Mouse (Mus musculus): ENCODE results near the gene 2310061I04Rik. TPM values are rescaled to one million over a fixed set of nuclear protein-coding genes. Genes with fewer than 3 reads are reported as not detected.

2310061I04Rik gene
- total RNA-seq, 2 experiments from 2014 or later = 2.9 to 37.7 TPM

- no peak for ATAC-seq (replicated peaks; ENCODE audit: low FRiP score, poor library complexity, severe bottlenecking)
Measured at GRCm38 (mm10) chr17:35843514-35843913, 53.7 kb downstream of the 2310061I04Rik start.

Other genes starting within 250 kb of the 2310061I04Rik start
- gene Vars2, start 229.8 kb downstream of the 2310061I04Rik start, total RNA-seq (2015; ENCODE audit: low replicate concordance) = 2.5 TPM in 1 of 2 replicates, not detected in the other
- 0.23 and 0.77 TPM in 2 replicates for gene Vars2, start 229.8 kb downstream of the 2310061I04Rik start, total RNA-seq (2017; ENCODE audit: low replicate concordance)
- gene Gtf2h4, start 223.7 kb downstream of the 2310061I04Rik start, total RNA-seq (2015; ENCODE audit: low replicate concordance) = 1.1 and 2.5 TPM in 2 replicates
- gene Gtf2h4, start 223.7 kb downstream of the 2310061I04Rik start, total RNA-seq (2017; ENCODE audit: low replicate concordance) = 3.6 and 6.3 TPM in 2 replicates
- not detected in 2 replicates for gene Ddr1, start 192.8 kb downstream of the 2310061I04Rik start, total RNA-seq (2015; ENCODE audit: low replicate concordance)
- gene Ddr1, start 192.8 kb downstream of the 2310061I04Rik start, total RNA-seq (2017; ENCODE audit: low replicate concordance) = 0.26 TPM in 1 of 2 replicates, not detected in the other
- gene Ier3, start 75.7 kb downstream of the 2310061I04Rik start, total RNA-seq (2015; ENCODE audit: low replicate concordance) = 3.8 and 10.5 TPM in 2 replicates
- 0.51 and 4.0 TPM in 2 replicates for gene Ier3, start 75.7 kb downstream of the 2310061I04Rik start, total RNA-seq (2017; ENCODE audit: low replicate concordance)
- gene Flot1, start 74.2 kb downstream of the 2310061I04Rik start, total RNA-seq (2015; ENCODE audit: low replicate concordance) = 19.3 and 32.8 TPM in 2 replicates
- 14.6 and 29.1 TPM in 2 replicates for gene Flot1, start 74.2 kb downstream of the 2310061I04Rik start, total RNA-seq (2017; ENCODE audit: low replicate concordance)
- 663 and 669 TPM in 2 replicates for gene Tubb5, start 59.1 kb downstream of the 2310061I04Rik start, total RNA-seq (2015; ENCODE audit: low replicate concordance)
- 760 and 914 TPM in 2 replicates for gene Tubb5, start 59.1 kb downstream of the 2310061I04Rik start, total RNA-seq (2017; ENCODE audit: low replicate concordance)
- gene Mdc1, start 55.9 kb downstream of the 2310061I04Rik start, total RNA-seq (2015; ENCODE audit: low replicate concordance) = 117 and 147 TPM in 2 replicates
- 31.0 and 57.1 TPM in 2 replicates for gene Mdc1, start 55.9 kb downstream of the 2310061I04Rik start, total RNA-seq (2017; ENCODE audit: low replicate concordance)
- gene Nrm, start 36.1 kb downstream of the 2310061I04Rik start, total RNA-seq (2015; ENCODE audit: low replicate concordance) = 32.8 and 36.0 TPM in 2 replicates
- gene Nrm, start 36.1 kb downstream of the 2310061I04Rik start, total RNA-seq (2017; ENCODE audit: low replicate concordance) = 19.1 and 35.8 TPM in 2 replicates
- 32.8 and 37.7 TPM in 2 replicates for gene Ppp1r18, start 31.8 kb downstream of the 2310061I04Rik start, total RNA-seq (2015; ENCODE audit: low replicate concordance)
- gene Ppp1r18, start 31.8 kb downstream of the 2310061I04Rik start, total RNA-seq (2017; ENCODE audit: low replicate concordance) = 7.2 and 10.2 TPM in 2 replicates
- gene Dhx16, start 17.6 kb downstream of the 2310061I04Rik start, total RNA-seq (2015; ENCODE audit: low replicate concordance) = 139 and 201 TPM in 2 replicates
- 73.1 and 118 TPM in 2 replicates for gene Dhx16, start 17.6 kb downstream of the 2310061I04Rik start, total RNA-seq (2017; ENCODE audit: low replicate concordance)
- gene Atat1, start 12.6 kb upstream of the 2310061I04Rik start, total RNA-seq (2015; ENCODE audit: low replicate concordance) = 7.6 and 26.0 TPM in 2 replicates
- 3.0 and 4.0 TPM in 2 replicates for gene Atat1, start 12.6 kb upstream of the 2310061I04Rik start, total RNA-seq (2017; ENCODE audit: low replicate concordance)
- gene Mrps18b, start 19.0 kb upstream of the 2310061I04Rik start, total RNA-seq (2015; ENCODE audit: low replicate concordance) = 16.9 and 18.0 TPM in 2 replicates
- gene Mrps18b, start 19.0 kb upstream of the 2310061I04Rik start, total RNA-seq (2017; ENCODE audit: low replicate concordance) = 13.5 and 50.5 TPM in 2 replicates
- gene Ppp1r10, start 19.0 kb upstream of the 2310061I04Rik start, total RNA-seq (2015; ENCODE audit: low replicate concordance) = 53.7 and 90.1 TPM in 2 replicates
- gene Ppp1r10, start 19.0 kb upstream of the 2310061I04Rik start, total RNA-seq (2017; ENCODE audit: low replicate concordance) = 67.5 and 87.5 TPM in 2 replicates
- gene Abcf1, start 72.3 kb upstream of the 2310061I04Rik start, total RNA-seq (2015; ENCODE audit: low replicate concordance) = 26.3 and 36.9 TPM in 2 replicates
- 120 and 139 TPM in 2 replicates for gene Abcf1, start 72.3 kb upstream of the 2310061I04Rik start, total RNA-seq (2017; ENCODE audit: low replicate concordance)
- 1.3 and 4.3 TPM in 2 replicates for gene Gnl1, start 82.4 kb upstream of the 2310061I04Rik start, total RNA-seq (2015; ENCODE audit: low replicate concordance)
- gene Gnl1, start 82.4 kb upstream of the 2310061I04Rik start, total RNA-seq (2017; ENCODE audit: low replicate concordance) = 3.3 and 4.9 TPM in 2 replicates
- gene Prr3, start 82.8 kb upstream of the 2310061I04Rik start, total RNA-seq (2015; ENCODE audit: low replicate concordance) = 5.4 and 6.5 TPM in 2 replicates
- gene Prr3, start 82.8 kb upstream of the 2310061I04Rik start, total RNA-seq (2017; ENCODE audit: low replicate concordance) = 4.6 TPM in 1 of 2 replicates, not detected in the other
- gene H2-T24, start 123.1 kb upstream of the 2310061I04Rik start, total RNA-seq (2015; ENCODE audit: low replicate concordance) = 84.3 and 115 TPM in 2 replicates
- gene H2-T24, start 123.1 kb upstream of the 2310061I04Rik start, total RNA-seq (2017; ENCODE audit: low replicate concordance) = 293 and 328 TPM in 2 replicates
- 109 and 146 TPM in 2 replicates for gene H2-T23, start 135.4 kb upstream of the 2310061I04Rik start, total RNA-seq (2015; ENCODE audit: low replicate concordance)
- gene H2-T23, start 135.4 kb upstream of the 2310061I04Rik start, total RNA-seq (2017; ENCODE audit: low replicate concordance) = 93.4 and 104 TPM in 2 replicates
- 19.1 and 19.7 TPM in 2 replicates for gene H2-T22, start 145.3 kb upstream of the 2310061I04Rik start, total RNA-seq (2015; ENCODE audit: low replicate concordance)
- 5.5 and 16.4 TPM in 2 replicates for gene H2-T22, start 145.3 kb upstream of the 2310061I04Rik start, total RNA-seq (2017; ENCODE audit: low replicate concordance)
- gene Gm6034, start 145.5 kb upstream of the 2310061I04Rik start, total RNA-seq (2015; ENCODE audit: low replicate concordance) = not detected in 2 replicates
- not detected in 2 replicates for gene Gm6034, start 145.5 kb upstream of the 2310061I04Rik start, total RNA-seq (2017; ENCODE audit: low replicate concordance)
- not detected in 2 replicates for gene Gm11127, start 160.9 kb upstream of the 2310061I04Rik start, total RNA-seq (2015; ENCODE audit: low replicate concordance)
- 0.39 TPM in 1 of 2 replicates, not detected in the other for gene Gm11127, start 160.9 kb upstream of the 2310061I04Rik start, total RNA-seq (2017; ENCODE audit: low replicate concordance)
- not detected in 2 replicates for gene Gm19684, start 224.2 kb upstream of the 2310061I04Rik start, total RNA-seq (2015; ENCODE audit: low replicate concordance)
- not detected in 2 replicates for gene Gm19684, start 224.2 kb upstream of the 2310061I04Rik start, total RNA-seq (2017; ENCODE audit: low replicate concordance)
- gene Gm7030, start 232.0 kb upstream of the 2310061I04Rik start, total RNA-seq (2015; ENCODE audit: low replicate concordance) = not detected in 2 replicates
- not detected in 2 replicates for gene Gm7030, start 232.0 kb upstream of the 2310061I04Rik start, total RNA-seq (2017; ENCODE audit: low replicate concordance)